Mouse (Mus musculus): ENCODE results near the gene Dab2ip. TPM values are rescaled to one million over a fixed set of nuclear protein-coding genes. Genes with fewer than 3 reads are reported as not detected.

Gene Dab2ip
- total and polyA plus RNA-seq, 3 experiments = 0.02 to 2.2 (median 0.16) TPM

DNA sequence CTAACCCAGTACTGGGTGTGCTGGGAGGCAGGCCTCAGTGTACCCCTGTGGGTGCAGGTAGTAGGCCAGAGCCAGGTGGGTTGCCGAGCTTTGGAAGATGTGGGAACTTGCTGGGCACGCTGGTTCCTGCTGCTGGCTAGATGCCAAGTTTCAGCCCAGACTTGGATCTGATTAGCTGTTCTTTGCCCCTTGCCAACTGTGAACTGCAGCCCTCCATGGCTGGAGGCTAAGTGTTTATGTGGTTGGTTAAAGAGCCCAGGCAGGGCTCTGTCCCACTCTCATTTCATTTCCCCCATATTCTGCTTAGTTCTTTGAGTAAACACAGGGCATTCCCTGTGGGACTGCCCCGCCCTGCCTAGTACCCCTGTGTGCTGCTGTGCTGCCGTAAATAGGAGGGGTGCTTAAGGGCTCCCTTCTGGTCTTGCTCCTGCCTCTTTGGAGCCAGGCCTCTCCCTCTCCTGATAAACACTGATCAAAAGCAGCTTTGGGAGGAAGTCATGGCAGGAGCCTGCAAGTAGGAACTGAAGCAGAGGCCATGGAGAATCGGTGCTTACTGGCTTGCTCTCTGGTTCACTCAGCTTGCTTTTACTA, 118.1 kb downstream of the Dab2ip start:
- Histone ChIP-seq H3K36me3 (replicated peaks) (no peaks in the 10 kb centered on the region), H3K27me3 (ENCODE audit: insufficient read depth, low read length) (peaks cover 40% of the 10 kb centered on the region), H3K4me3 (ENCODE audit: low read depth, low read length) (no peak overlapping the region), H3K4me1 (ENCODE audit: insufficient read depth, low read depth, low read length) (no peaks in the 10 kb centered on the region), H3K9me3 (replicated peaks) (no peaks in the 10 kb centered on the region)
- DNase-seq (ENCODE audit: low spot score) (no peak), ATAC-seq (ENCODE audit: extremely low read depth, insufficient number of reproducible peaks, low FRiP score, poor library complexity, severe bottlenecking) (no peak)
- no peak for TF ChIP-seq POLR2AphosphoS5 (IDR thresholded peaks at IDR 0.05; ENCODE audit: insufficient replicate concordance, low read depth, low read length)
- no peak for TF ChIP-seq TAL1 (conservative IDR thresholded peaks at IDR 0.05; ENCODE audit: low read depth, low read length)
- no peak for TF ChIP-seq GATA1 (IDR thresholded peaks at IDR 0.05; ENCODE audit: borderline replicate concordance, low read length)
- TF ChIP-seq CTCF (IDR thresholded peaks at IDR 0.05; ENCODE audit: low read depth, low read length) = no peak
- TF ChIP-seq GATA2 (IDR thresholded peaks at IDR 0.05; ENCODE audit: borderline replicate concordance, low read depth, low read length) = no peak

DNA sequence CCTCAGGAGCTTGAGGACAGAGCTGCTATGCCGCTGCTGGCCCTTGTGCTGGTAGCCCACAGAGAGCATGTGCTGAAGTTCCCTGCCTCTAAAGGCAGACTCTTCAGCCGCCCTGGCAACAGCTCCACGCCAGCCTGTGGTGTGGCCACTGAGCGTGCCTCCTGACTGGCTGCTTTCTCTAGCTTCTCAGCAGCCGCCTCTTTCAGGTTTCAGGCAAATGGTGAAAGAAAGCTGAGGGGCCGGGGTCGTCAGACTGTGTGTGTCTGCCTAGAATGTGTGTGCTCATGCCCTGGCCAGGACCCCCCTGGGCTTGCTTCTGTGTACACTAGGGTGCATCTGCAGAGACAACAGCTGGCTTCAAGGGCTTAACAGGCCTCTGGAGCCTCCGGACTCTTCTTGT, 119.8 kb downstream of the Dab2ip start:
- no peaks in the 10 kb centered on the region for H3K36me3 ChIP-seq (replicated peaks)
- TF ChIP-seq TAL1 (conservative IDR thresholded peaks at IDR 0.05; ENCODE audit: low read depth, low read length) (no peak), POLR2AphosphoS5 (IDR thresholded peaks at IDR 0.05; ENCODE audit: insufficient replicate concordance, low read depth, low read length) (no peak), CTCF (IDR thresholded peaks at IDR 0.05; ENCODE audit: low read depth, low read length) (no peak), GATA1 (IDR thresholded peaks at IDR 0.05; ENCODE audit: borderline replicate concordance, low read length) (no peak), GATA2 (IDR thresholded peaks at IDR 0.05; ENCODE audit: borderline replicate concordance, low read depth, low read length) (no peak)
- no peak overlapping the region for H3K4me3 ChIP-seq (ENCODE audit: low read depth, low read length)
- ATAC-seq (ENCODE audit: extremely low read depth, insufficient number of reproducible peaks, low FRiP score, poor library complexity, severe bottlenecking) (no peak), DNase-seq (ENCODE audit: low spot score) (no peak)
- peaks cover 37% of the 10 kb centered on the region for H3K27me3 ChIP-seq (ENCODE audit: insufficient read depth, low read length)
- no peaks in the 10 kb centered on the region for H3K9me3 ChIP-seq (replicated peaks)
- no peaks in the 10 kb centered on the region for H3K4me1 ChIP-seq (ENCODE audit: insufficient read depth, low read depth, low read length)

DNA sequence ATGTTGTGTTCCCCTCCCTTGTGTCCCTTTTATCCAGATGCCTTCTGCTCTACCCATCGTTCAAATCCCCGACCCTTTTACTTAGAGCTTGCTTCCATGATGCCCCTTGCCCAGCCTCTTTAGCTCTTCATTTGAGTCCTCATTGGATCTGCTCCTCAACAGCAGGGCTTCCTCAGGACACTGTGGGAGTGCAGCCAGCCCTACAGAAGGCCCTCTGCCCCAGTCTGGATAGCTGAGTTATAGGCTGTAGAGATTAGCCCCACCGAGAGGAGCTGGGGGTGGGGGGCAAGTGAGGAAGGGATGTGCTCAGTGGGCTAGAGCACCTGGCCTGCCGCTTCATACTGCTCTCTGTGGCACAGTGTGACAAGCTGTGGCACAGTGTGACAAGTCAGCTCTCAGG, 120.4 kb downstream of the Dab2ip start:
- H3K9me3 ChIP-seq (replicated peaks) = no peaks in the 10 kb centered on the region
- peaks cover 34% of the 10 kb centered on the region for H3K27me3 ChIP-seq (ENCODE audit: insufficient read depth, low read length)
- no peaks in the 10 kb centered on the region for H3K4me1 ChIP-seq (ENCODE audit: insufficient read depth, low read depth, low read length)
- no peaks in the 10 kb centered on the region for H3K36me3 ChIP-seq (replicated peaks)
- DNase-seq (ENCODE audit: low spot score) = no peak
- H3K4me3 ChIP-seq (ENCODE audit: low read depth, low read length) = no peak overlapping the region
- no peak for TF ChIP-seq CTCF (IDR thresholded peaks at IDR 0.05; ENCODE audit: low read depth, low read length)
- TF ChIP-seq GATA1 (IDR thresholded peaks at IDR 0.05; ENCODE audit: borderline replicate concordance, low read length) = no peak
- no peak for TF ChIP-seq TAL1 (conservative IDR thresholded peaks at IDR 0.05; ENCODE audit: low read depth, low read length)
- TF ChIP-seq GATA2 (IDR thresholded peaks at IDR 0.05; ENCODE audit: borderline replicate concordance, low read depth, low read length) = no peak
- no peak for TF ChIP-seq POLR2AphosphoS5 (IDR thresholded peaks at IDR 0.05; ENCODE audit: insufficient replicate concordance, low read depth, low read length)
- ATAC-seq (ENCODE audit: extremely low read depth, insufficient number of reproducible peaks, low FRiP score, poor library complexity, severe bottlenecking) = no peak

DNA sequence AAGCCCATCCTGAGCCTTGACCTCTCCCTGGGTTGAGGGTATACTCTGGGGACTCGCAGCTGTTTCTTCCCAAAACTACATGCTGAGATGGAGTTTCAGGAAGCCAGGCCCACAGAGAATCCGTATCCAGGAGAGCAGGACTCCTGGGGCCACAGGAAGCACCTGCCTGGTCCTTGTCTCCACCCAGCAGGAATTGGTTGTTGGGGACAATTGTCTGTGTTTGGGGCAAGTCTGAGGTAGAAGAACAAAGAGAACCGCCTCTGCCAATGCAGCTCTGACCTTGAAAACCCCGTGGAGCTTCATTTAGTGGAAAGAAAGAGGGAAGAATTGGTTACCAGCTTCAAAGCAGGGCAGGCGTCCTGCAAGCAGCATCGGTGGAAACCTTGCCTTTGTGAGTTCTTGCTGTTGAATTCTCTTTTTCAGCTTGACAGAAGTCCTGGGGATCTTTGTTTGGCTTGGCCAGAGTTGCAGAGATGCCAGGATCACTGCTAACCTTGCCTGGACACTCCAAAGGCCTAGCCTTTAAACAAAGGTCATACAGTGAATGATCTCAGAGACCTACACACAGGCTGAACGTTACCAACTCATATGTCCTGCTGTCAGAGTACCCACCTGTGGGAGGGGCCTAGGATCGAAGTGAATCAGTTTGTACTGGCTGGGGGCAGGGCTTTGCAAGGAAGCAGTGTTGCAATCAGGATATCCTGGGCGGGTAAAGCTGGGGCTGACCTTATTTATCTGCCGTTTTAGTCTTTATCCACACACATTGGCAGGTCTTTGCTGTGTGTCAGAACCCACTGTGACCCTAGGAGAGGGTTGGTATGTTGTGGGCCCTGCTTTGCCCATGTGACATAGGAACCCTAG, 122.0 kb downstream of the Dab2ip start:
- Histone ChIP-seq H3K4me1 (ENCODE audit: insufficient read depth, low read depth, low read length) (no peaks in the 10 kb centered on the region), H3K4me3 (ENCODE audit: low read depth, low read length) (no peak overlapping the region), H3K27me3 (ENCODE audit: insufficient read depth, low read length) (peaks cover 32% of the 10 kb centered on the region), H3K36me3 (replicated peaks) (no peaks in the 10 kb centered on the region), H3K9me3 (replicated peaks) (no peaks in the 10 kb centered on the region)
- ATAC-seq (ENCODE audit: extremely low read depth, insufficient number of reproducible peaks, low FRiP score, poor library complexity, severe bottlenecking) (0 out of 2 replicates have a peak, but pooled peaks have one; percentile 4), DNase-seq (ENCODE audit: low spot score) (no peak)
- TF ChIP-seq TAL1 (conservative IDR thresholded peaks at IDR 0.05; ENCODE audit: low read depth, low read length) (no peak), GATA2 (IDR thresholded peaks at IDR 0.05; ENCODE audit: borderline replicate concordance, low read depth, low read length) (no peak)

DNA sequence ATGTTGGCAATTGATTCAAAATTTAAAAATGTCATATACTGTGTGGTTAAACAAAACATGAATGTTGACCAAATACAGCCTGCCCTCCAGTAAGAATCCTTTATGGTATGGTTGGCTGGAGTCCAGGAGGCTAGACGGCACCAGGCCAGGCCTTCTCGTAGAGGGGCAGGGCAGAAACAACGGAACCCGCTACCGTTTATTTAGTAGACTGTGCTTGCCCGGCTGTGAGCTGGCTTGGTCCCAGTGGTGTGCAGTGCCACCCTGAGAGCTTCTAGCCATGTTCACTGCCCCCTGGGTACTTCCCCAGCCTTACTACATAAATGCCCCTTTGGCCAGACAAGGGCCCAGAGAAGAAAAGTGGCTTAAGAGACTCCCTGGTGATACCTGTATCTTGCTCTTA, 122.8 kb downstream of the Dab2ip start:
- Histone ChIP-seq H3K36me3 (replicated peaks) (no peaks in the 10 kb centered on the region), H3K4me3 (ENCODE audit: low read depth, low read length) (no peak overlapping the region), H3K4me1 (ENCODE audit: insufficient read depth, low read depth, low read length) (no peaks in the 10 kb centered on the region), H3K27me3 (ENCODE audit: insufficient read depth, low read length) (peaks cover 31% of the 10 kb centered on the region), H3K9me3 (replicated peaks) (no peaks in the 10 kb centered on the region)
- DNase-seq (ENCODE audit: low spot score) = no peak
- TF ChIP-seq POLR2AphosphoS5 (IDR thresholded peaks at IDR 0.05; ENCODE audit: insufficient replicate concordance, low read depth, low read length) = no peak
- no peak for TF ChIP-seq TAL1 (conservative IDR thresholded peaks at IDR 0.05; ENCODE audit: low read depth, low read length)
- no peak for TF ChIP-seq GATA2 (IDR thresholded peaks at IDR 0.05; ENCODE audit: borderline replicate concordance, low read depth, low read length)
- TF ChIP-seq GATA1 (IDR thresholded peaks at IDR 0.05; ENCODE audit: borderline replicate concordance, low read length) = no peak
- TF ChIP-seq CTCF (IDR thresholded peaks at IDR 0.05; ENCODE audit: low read depth, low read length) = no peak
- ATAC-seq (ENCODE audit: extremely low read depth, insufficient number of reproducible peaks, low FRiP score, poor library complexity, severe bottlenecking) = no peak

DNA sequence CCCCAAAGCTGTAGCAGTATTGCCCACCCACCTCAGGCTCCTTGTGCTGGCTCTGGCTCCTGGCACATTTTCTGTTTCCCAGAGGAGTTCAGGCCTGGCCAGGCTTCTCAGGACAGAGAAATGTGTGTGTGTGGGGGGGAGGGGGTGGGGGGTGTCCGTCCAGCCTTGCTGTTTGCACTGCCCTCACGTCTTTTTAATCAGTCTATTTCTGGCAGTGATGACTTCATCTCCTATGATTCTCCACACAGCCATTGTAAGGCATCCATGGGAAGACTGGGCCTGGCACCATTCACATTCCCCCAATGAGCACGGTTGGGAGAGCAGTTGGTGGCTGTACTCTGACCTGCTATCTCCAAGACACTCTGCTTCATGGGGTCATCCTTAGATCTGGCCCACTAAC, 125.9 kb downstream of the Dab2ip start:
- no peak for DNase-seq (ENCODE audit: low spot score)
- peaks cover 32% of the 10 kb centered on the region for H3K27me3 ChIP-seq (ENCODE audit: insufficient read depth, low read length)
- H3K4me1 ChIP-seq (ENCODE audit: insufficient read depth, low read depth, low read length) = no peaks in the 10 kb centered on the region
- no peaks in the 10 kb centered on the region for H3K9me3 ChIP-seq (replicated peaks)
- no peak for TF ChIP-seq TAL1 (conservative IDR thresholded peaks at IDR 0.05; ENCODE audit: low read depth, low read length)
- TF ChIP-seq GATA2 (IDR thresholded peaks at IDR 0.05; ENCODE audit: borderline replicate concordance, low read depth, low read length) = no peak
- TF ChIP-seq CTCF (IDR thresholded peaks at IDR 0.05; ENCODE audit: low read depth, low read length) = no peak
- TF ChIP-seq POLR2AphosphoS5 (IDR thresholded peaks at IDR 0.05; ENCODE audit: insufficient replicate concordance, low read depth, low read length) = no peak
- no peak for TF ChIP-seq GATA1 (IDR thresholded peaks at IDR 0.05; ENCODE audit: borderline replicate concordance, low read length)
- no peak overlapping the region for H3K4me3 ChIP-seq (ENCODE audit: low read depth, low read length)
- no peaks in the 10 kb centered on the region for H3K36me3 ChIP-seq (replicated peaks)
- no peak for ATAC-seq (ENCODE audit: extremely low read depth, insufficient number of reproducible peaks, low FRiP score, poor library complexity, severe bottlenecking)

All from G1E (cell line).